Mouse (Mus musculus): ENCODE measurements around the gene Ifnar1.
A peak's percentile ranks its signal among the peaks of the same experiment; 100 is the strongest.

Gene Ifnar1

DNA sequence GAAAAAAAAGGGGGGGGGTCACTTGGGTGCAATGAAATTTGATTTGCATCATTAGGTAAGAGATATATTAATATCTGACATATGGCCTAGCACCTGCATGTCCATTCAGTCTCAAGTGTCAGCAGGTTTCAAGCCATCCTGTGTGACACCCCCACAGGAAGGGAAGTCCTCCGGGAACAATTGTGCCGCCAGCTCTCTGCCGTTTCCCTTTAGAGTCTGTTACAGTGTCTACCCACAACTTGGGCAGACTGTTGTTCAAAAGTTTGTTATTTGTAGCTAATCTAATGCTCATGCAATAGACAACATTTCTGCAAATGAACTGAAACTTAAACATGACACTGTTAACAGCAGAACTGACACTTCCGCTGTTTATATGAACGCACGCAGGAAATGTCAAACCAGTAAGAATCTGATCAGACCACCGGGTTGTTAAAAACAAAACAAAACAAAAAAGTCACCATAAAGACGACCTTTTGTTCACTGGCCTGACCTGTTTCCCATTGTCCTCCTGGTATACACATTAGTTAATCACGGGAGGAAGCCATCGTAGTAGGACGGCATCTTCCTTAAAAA, 23.9 kb upstream of the Ifnar1 start:
- no peak for DNase-seq (ENCODE audit: low spot score)

DNA sequence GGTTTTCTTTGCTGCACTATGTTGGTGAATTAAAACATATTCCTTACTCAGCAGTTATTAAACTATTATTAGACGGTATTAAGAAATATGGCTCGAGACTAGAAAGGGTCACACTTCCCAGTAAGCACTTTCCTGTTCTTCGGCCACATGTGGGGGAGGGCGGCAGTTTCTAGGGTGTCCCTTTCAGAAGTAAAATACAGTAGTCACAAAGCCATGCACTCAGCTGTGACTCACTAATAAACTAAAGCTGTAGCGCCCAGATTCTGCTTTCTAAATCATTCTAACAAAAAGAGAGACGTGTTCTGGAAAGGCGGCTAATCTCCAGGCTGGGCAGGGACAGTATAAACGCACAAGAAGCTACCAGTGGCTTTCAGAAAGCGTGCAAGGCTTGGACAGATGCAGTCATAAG, 23.3 kb upstream of the Ifnar1 start:
- DNase-seq (ENCODE audit: low spot score), result no peak

DNA sequence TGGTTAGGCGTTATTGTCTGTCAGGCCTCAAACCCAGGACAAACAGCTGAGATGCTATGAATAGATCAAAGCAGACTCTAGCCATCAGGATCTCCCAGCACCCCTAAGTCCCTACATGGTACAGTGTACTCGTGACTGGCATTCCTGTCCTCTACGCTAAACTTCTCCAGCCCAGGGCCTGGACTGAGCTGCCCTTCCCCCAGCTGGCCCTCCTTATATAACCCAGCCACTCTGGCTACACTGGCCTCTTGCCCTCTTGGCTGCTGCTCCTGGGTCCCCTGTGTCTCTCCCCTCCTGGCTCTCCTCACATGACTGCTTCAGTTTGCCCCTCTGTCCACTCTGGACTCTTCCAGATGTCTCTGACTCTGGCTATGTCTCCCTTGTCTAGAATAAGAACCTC, 22.4 kb upstream of the Ifnar1 start:
- no peak for DNase-seq (ENCODE audit: low spot score)

DNA sequence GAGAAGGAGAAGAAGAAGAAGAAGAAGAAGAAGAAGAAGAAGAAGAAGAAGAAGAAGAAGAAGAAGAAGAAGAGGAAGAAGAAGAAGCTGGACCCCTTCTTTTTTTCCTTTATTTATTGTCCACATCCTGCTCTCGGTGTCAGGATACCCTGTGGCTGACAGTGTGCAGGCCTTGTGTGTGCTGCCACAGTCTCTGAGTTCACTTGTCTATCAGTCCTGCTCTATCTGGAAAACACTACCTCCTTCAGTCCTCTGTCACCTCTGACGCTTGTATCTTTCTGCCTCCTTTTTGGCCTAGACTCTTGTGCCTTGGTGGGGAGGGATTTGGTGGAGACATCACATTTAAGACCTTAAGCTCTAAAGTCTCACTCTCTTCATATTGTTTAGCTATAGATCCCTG, 21.6 kb upstream of the Ifnar1 start:
- DNase-seq (ENCODE audit: low spot score), result no peak

DNA sequence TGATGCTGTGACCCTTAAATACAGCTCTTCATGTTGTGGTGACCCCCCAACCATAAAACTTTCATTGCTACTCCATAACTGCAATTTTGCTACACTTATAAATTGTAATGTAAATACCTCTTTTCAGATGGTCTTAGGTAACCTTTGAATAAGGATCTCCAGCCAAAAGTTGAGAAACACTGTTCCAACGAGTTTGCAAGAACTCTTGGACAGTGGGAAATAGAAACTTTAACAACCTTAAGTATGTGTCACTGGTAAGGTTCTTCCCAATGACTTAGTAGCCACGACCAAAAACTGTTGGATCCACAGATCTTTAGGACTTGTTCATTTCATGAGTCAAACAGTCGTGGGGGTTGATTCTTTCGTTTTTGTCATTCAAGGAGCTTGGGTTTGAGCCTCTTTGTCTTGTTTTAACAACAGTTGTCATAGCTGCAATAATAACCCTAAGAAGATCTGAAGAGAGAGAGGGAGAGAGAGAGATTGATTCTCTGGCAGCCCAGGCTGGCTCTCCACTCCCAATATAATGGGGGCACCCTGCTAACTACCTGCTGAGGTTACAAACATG, 21.1 kb upstream of the Ifnar1 start:
- DNase-seq (ENCODE audit: low spot score), result no peak

DNA sequence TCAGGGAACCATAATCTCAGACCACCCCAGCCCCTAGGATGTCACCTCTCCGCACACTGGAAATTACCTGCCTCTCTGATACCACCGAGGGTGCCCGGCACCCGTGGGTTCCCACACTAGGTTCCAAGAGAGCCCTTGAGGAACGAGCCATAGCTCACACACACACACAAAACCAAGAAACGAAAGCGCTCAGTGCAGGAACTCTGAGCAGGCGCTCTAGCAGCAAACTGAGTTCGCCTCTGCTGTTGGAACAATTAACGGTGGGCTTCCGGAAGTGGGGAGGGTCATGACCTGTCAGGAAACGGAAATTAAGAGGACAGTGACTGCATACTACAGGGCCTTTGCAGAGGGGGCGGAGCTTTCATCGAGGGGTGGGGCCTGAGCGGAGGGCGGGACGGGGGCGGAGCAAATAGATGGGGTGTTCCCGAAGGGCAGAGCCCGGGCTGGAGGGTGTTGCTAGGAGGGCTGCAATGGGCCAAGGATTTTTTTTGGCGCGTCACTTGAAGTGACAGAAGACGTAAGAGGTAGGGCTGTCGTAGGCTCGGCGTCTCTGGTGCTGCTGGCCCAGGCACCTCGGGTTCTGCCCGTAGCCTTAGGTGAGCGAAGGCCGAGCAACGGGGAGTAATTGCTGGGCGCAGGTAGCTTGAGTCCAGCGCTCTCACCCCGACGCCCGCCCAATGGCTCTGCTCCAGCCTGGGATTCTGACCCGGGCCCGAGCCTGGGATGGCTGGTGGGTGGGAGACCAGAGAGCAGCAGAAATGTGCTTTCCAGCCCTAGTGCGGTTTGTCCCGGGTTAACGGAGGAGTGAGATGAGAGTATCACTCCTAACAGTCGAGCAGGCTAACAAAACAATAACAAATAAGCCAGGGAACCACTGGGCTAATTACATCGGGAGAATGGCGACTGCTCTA, 20.2 kb upstream of the Ifnar1 start:
- DNase-seq (ENCODE audit: low spot score), result peak; percentile 51

DNA sequence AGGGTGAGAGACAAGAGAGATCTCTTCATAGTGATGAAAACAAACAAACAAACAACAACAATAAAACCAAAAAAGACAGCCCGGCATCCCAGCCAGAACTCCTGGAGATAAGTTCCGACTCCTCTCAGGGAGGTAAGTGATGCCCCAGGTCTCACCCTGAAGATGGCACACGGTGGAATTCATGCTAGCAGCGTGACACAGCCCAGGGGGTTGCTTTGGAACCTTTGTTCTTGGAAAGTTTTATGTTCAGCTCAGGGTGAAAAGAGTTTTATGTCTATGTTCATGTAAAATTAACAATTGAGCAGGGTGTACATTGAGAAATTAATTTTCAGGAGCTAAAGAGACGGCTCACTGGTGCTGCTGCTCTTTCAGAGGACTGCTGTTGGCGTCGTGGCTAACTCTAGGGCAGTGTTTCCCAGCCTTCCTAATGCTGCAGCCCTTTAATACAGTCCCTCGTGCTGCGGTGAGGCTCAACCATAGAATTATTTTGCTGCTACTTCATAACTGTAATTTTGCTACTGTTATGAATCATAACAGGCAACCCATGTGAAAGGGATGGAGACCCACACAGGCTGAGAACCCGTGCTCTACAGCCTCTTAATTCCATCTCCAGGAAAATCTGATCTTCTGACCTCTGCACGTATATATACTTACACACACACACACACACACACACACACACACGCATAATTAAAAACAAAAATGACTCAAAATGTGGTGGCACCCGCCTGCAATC, 19.4 kb upstream of the Ifnar1 start:
- no peak for DNase-seq (ENCODE audit: low spot score)

DNA sequence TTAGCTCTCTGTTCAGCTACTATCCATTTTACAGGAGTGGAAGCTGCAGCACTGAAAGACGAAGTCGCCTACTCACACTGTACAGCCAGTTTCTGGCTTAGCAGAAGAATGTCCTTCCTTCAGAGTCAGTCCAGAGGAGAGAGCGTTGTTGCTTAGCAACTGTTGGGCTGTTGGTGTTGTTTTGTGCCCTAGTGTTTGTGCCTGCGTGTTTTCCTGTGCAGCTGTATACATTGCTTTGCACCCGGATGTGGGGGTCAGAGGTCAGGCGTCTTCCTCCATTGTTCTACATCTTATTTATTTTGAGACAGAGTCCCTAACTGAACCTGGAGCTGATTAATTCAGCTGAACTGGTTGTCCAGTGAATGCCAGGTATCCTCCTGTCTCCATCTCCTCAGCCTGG, 18.5 kb upstream of the Ifnar1 start:
- DNase-seq (ENCODE audit: low spot score), result no peak

DNA sequence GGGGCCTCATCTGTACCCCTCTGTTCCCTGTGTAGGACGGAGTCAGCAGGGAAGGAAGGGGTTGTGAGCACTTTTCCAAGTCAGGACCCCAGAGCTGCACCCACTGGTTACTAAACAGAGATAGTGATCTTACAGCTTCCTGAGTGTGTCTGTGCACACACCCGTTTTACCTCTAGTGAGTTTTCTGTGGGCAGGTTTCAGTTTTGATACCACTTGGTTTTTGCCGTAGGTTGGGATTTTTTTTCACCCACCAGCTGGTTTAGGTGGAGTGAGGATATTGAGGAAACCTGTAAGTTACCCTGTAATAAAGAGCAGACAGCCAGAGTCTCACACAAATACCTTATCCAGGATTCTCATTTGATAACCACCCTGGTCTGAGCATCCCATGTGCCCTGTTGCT, 14.6 kb upstream of the Ifnar1 start:
- no peak for DNase-seq (ENCODE audit: low spot score)

DNA sequence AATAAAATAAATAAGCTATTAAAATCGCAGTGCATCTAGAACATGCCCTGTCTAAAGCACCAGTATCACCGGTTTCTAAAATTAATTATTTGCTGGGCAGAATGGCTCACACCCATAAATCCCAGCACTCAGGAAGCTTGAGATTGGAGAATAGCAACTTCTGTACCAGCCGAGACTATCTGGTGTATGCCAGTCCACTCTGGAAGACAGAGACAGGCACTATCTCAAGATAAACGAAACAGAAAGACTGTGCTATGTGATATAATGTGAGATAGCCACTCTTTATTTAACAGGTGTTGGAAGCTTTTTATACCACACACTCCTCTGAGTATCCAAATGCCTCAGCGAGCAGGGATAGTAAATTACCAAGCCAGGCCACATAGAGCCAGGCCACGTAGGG, 13.6 kb upstream of the Ifnar1 start:
- DNase-seq (ENCODE audit: low spot score), result no peak

DNA sequence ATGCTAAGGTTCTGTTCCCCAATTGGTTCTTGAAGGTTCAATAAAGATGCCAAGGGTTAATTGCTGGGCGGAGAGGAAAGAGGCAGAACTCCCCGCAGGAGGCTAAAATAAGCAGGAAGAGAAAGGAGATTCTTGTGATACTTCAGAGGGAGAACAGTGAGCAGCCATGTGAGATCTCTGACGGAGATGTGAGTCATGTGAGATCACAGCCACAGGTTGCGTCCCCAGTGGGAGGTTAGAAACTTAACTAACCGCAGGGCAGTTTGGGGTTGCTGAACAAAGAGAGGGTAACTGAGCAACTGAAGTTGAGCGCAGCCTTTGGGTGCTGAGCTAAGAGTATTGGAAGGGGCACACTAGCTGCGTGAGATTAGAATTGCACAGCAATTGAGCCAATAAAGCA, 9.3 kb upstream of the Ifnar1 start:
- no peak for DNase-seq (ENCODE audit: low spot score)

DNA sequence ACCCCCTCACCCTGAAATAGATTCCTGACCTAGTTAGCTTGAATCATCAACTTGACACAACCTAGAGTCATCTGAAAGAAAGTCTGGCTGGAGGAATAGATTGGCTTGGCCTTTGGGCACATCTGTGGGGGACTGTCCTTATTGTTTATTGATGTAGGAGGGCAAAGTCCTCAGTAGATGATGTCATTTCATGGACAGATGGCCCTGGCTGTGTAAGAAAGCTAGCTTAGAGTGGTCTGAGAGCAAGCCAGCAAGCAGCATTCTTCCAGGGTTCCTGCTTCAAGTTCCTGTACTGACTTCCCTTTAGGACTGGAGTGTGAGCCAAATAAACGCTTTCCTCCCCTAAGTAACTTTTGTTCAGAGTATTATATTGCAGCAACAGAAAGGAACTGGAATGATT, 7.0 kb upstream of the Ifnar1 start:
- no peak for DNase-seq (ENCODE audit: low spot score)

DNA sequence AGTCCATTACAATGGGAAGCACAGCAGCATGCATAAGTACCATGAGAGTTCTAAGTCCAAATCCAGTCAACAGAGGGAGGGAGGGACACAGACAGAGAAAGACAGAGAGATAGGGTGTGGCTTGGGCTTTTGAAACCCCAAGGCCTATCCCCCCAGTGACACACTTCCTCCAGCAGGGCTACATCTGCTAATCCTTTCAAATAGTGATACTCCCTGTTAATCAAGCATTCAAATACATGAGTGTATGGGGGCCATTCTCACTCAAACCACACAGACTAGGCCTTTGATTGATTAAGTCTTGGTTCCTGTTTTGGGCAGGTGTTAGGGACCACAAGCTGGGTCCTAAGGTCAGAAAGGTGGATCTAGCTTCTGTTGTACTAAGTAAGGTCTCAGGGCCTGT, 4.5 kb upstream of the Ifnar1 start:
- no peak for DNase-seq (ENCODE audit: low spot score)

DNA sequence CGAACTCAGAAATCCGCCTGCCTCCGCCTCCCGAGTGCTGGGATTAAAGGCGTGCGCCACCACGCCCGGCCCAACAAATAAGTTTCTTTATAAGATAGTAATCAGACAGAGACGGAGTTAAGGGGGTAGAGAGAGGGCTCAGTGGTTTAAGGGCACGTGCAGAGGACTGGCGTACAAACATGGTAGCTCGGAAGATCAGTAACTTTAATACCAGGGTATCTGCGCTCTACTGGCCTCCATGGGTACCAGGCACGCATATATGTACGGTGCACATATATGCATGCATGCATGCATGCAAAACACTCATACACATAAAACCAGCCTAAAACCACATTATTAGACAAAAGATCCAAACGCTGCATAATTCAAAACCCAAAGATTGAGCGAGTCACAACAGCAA, 651 bp upstream of the Ifnar1 start:
- DNase-seq (ENCODE audit: low spot score), result no peak

DNA sequence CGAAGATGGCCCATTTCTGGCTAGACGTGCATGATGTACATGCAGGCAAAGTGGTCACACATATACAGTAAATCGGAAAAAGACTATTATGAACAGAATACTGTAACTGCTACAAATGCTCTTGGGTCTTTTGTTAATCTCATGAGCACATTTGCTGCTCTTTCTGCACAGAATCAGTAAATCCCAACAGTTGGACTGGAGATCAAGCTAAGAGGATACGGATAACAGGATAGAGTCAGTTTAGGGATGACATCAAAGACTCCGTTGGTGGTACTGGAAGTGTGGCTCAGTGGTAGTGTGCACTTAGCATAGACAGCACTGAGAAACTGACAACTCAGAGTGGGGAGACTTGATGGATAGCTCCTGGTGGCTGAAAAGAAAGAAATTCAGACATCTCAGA, 803 bp downstream of the Ifnar1 start:
- no peak for DNase-seq (ENCODE audit: low spot score)

DNA sequence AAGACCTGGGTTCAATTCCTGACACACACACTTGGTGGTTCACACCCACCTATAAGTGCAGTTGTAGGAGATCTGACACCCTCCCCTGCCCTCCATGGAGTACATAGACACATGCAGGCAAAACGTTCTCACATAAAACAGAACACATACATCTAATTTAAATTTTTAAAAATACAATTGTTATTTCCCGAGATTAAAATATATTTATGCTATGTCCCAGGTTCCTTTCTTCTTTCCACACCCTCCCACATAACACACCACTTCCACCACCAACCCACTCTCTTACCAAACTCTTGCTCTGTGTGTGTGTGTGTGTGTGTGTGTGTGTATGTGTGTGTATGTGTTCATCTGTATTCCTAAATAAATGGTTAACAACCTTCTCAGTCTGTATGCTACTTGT, 3.0 kb downstream of the Ifnar1 start:
- no peak for DNase-seq (ENCODE audit: low spot score)

DNA sequence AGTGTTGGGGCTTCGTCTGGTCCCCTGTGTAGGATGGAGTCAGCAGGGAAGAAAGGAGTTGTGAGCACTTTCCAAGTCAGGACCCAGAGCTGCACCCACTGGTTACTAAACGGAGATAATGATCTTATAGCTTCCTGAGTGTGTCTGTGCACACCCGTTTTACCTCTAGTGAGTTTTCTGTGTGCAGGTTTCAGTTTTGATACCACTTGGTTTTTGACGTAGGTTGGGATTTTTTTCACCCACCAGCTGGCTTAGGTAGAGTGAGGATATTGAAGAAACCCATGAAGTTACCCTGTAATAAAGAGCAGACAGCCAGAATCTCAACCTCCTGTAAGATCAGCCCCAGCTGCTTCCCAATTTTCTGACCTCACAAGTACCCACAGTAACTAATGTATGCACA, 5.9 kb downstream of the Ifnar1 start:
- no peak for DNase-seq (ENCODE audit: low spot score)

DNA sequence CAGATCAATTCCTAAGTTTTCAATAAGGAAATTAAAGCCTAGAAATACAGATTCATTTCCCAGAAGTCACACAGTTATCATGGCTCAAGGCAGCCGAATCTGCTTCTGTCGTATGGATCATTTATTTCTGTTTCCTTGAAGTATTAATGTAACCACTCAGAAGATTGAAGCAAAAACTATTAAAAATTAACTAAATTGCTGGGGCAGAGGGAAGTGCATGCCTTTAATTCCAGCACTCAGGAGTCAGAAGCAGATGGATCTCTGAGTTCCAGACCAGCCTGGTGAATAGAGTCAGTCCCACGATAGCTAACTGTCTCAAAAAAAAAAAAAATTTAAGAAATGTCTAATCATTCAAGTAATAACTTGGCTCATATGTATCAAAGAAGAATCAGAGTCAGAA, 6.4 kb downstream of the Ifnar1 start:
- DNase-seq (ENCODE audit: low spot score), result no peak

DNA sequence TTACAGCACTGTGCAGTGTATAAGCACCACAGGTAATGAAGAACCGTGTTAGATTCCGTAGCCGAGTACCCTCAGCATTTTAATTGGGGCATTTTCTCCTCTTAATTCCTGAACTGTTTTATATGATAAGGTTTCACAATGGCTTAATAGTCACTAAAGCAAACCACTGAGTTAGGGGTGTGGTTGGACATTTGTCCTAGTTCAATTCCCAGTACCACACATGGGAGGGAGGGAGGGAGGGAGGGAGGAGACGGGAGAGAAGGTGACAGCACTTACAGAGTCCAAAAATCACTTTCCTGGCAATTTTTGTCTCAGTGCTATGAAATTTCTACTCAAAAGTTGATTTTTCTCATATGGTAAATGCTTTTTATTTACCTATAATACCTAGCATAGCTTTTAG, 10.5 kb downstream of the Ifnar1 start:
- DNase-seq (ENCODE audit: low spot score), result no peak

DNA sequence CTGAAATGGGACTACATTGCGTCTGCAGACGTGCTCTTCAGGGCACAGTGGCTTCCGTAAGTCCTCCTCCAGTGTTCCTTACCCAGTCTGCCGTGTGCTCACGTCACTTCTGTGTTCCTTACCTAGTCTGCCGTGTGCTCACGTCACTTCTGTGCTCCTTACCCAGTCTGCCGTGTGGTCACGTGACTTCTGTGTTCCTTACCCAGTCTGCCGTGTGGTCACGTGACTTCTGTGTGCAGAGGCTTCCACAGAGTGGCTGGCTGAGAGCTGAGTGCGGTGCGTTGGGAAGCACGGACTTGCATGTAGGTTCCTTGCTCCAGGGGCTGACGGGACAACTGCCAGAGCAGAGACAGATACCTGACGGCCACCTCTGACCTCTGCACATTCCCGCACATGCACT, 11.2 kb downstream of the Ifnar1 start:
- no peak for DNase-seq (ENCODE audit: low spot score)

DNA sequence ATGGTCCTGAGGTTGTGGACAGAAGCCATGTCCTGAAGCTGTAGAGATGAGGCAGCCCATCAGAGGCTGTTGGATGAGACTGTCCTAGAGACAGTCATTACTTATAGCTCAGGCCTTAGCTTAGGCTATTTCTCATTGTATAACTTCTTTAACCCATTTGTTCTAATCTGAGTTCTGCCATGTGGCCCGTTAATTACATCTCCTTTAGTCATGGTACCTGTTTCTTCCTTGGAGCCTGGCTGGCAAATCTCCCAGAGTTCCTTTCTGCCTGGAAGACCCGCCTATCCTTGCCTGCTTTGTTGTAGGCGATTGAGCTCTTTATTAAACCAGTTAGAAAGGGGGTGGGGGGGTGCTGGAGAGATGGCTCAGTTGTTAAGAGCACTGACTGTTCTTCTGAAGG, 11.7 kb downstream of the Ifnar1 start:
- no peak for DNase-seq (ENCODE audit: low spot score)

DNA sequence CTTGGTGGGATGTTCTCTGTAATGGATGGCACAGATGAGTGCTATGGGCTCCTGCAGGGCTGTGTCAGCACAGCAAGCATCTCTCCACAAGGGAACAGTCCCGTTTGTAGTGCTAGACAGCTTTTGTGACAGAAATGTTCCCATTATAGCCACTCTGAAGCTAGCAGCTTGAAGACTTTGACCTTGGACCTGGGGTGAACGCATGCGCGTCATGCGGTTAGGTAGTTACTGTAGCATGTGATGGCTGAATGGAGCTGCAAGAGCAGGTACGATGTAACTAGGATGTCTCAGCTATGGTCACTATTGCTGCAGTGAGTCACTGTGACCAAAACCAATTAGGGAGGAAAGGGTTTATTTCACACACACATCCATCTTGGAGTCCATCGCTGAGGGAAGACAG, 13.0 kb downstream of the Ifnar1 start:
- no peak for DNase-seq (ENCODE audit: low spot score)

DNA sequence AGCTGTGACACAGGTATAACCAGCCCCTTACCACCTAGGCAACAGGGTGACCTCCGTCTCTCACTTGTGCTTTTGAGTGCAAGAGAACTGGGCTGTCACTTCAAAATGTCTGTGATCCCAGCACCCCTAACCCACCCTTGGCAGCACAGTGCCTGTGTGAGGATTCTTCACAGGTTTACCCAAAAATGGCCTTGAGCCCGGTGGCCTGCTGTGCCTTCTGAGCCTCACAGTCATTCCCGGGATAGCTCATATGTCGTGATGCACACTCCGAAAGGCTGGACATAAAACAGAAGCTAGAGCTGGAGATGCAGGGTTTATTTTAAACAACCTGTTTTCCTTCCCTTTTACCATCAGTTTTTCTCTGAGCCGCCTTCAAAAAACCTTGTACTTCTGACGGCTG, 19.7 kb downstream of the Ifnar1 start:
- no peak for DNase-seq (ENCODE audit: low spot score)

All from urinary bladder, postnatal 10 days (tissue).